Mouse (Mus musculus): ENCODE measurements around the gene Amer2. TPM values are rescaled to one million over a fixed set of nuclear protein-coding genes. Genes with fewer than 3 reads are reported as not detected.
"Not testable (repeated sequence)": the region's sequence is repeated elsewhere in the genome, so short reads cannot be mapped to it uniquely, and the experiment has no call there.

Gene Amer2
- total RNA-seq (2021) = 10 to 100 TPM; 37.3 to 40.8 TPM

DNA sequence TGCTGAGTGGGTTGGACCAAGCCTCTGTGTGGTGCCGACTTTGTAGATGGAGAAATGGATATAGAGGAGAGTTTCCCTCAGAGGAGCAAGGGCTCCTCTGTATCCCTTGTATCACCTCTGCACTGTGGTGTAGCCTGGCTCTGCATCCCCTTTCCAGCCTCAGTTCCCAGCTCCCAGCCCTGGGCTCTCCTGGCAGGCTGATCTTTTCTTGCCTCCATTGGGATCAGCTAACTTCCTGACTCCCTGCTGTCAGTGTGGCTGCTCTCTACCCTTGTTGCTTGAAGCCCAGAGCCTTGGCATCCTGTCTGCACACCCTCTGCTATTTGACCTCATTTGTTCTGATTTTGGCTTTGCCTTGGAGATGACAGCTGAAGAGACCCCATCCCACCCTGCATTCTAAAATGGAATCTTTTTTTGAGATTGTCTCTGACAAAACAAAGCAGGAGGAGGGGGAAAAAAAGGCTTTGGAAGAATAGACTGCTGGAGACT lies at the start of gene Amer2:
Gene Amer2 (plus strand): TSS at position 439 of the 489 bp plus-strand sequence.
- intact Hi-C loops (cut with DNase I) = no loop called here
- DNase-seq (ENCODE audit: extremely low spot score in 1 of 2, low spot score in 2 of 2) = peak in 1 of 2 experiments; percentile 23

DNA sequence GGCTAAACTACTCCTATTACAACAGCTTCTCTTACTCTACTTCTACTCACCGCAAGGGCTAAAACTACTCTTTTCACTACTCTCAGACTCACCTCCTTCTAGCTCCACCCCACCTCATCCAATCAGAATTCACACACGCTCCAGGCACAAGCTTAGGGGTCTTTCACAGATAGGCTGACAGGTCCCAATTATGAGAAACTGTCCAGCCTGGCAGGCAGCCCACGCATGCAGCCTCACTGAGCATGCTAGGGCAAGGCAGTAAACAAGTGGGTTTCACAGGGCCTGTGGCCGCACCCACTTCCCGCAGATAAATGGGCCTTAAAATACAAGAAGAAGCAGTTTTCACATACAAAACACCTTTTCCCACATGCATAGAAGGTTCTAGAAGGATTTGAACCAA lies 33.1 kb upstream of the Amer2 start:
- intact Hi-C loops (cut with DNase I) = not testable (repeated sequence)
- peak in 1 of 2 experiments; percentile 34 for DNase-seq (ENCODE audit: extremely low spot score in 1 of 2, low spot score in 2 of 2)

DNA sequence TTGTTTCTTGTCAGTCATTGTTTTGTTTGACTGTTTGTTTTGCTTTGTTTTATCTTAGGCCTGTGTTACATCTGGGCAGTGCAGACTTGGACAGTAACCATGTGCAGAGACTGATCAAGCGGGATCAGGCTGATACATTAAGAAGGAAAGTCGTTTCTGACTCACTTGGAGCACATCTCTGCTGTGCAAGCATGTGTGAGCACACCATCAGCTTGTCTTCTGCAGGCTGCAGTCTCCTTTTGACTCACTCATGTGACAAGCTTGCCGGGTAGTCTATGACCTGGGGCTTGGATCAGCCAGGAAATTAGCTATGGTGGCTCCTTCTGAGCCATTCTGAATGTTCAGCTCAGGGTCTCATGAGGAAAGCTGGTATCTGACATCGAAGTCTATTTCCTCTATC lies 32.5 kb upstream of the Amer2 start:
- intact Hi-C loops (cut with DNase I) = no loop called here

DNA sequence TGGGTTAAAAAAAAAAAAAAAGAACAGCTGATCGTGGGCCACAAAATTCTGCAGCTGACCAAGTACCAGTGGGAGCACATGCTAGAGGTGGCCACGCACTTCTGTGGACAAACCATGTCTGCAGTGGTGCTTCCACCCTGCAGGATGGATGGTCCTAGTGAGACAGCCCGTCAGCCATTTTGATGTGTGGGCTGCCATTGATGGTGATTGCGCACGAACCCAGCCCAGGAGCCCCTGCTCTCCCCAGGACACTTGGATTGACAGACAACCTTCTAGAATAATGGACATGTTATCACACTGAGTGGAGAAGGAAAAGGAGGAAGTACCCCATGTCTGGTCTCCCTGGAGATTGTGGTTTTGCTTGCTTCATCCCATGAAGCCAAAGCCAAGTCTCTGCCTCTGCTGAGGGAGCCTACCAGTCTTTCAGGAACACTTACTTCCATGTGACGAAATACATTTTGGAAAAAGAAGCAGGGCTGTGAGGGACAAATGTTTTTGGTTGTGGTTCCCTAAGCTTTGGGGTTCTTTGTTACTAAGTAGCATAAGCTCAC lies 27.7 kb upstream of the Amer2 start:
- intact Hi-C loops (cut with DNase I) = no loop called here
- DNase-seq (ENCODE audit: extremely low spot score in 1 of 2, low spot score in 2 of 2) = no peak

More for the DNA sequence above, 32.5 kb upstream of the Amer2 start:
- DNase-seq (ENCODE audit: extremely low spot score in 1 of 2, low spot score in 2 of 2) = no peak

DNA sequence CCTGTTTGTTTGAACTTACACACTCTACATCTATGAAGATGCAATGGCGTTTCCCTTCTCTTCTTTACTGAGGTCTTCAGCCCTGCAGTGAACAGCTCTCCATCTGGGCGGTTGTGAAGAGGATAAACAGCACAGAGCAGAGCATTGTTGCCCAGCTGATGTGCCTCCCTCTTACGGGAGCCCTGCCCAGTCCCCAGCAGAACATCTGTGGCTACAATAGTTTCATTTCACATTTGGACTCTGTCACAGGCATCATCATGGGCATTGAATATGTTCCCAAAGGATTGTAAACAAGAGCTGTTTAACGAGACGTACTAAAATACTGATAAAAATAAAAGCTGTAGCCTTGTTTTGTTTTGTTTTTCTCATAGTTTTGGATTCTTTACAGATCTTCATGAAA lies 14.7 kb upstream of the Amer2 start:
- intact Hi-C loops (cut with DNase I) = no loop called here
- no peak for DNase-seq (ENCODE audit: extremely low spot score in 1 of 2, low spot score in 2 of 2)

DNA sequence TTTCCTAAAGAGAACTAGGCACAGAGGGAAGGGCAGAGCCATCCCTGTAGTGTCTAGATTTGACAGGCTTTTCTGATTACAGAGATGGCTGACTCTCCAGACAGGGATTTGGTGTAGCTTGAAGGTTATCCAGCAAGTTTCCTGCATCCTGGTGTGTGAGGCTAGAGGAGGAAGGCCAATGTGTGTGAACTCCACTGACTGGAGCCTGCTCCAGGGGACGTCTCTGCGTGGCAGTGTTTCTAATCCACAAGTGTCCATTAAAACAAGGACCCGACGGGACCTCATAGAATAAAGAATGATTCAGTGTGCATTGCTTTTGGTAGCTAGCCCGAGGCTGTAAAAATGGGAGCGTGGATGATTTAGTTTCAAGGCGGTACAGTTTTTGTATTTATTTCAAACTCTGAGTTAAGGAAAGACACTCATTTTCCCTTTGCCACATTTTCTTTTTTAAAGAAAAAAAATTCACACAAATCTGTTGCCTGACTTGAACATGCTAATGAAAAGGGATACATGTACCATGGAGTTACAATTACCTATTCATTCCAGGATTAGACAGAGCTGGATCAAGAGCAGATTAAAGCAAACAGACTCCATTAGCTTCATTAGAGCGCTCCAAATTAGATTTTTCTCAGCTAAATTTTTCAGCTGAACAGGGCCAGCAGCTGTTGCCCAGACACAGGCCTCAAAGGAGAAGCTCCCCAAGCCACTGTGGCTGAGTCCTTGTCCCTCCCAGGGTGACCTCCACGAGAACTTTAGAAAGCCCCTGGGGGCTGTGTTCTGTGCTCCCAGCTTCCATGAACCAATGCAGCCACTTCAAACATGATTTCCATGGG lies 11.5 kb upstream of the Amer2 start:
- no peak for DNase-seq (ENCODE audit: extremely low spot score in 1 of 2, low spot score in 2 of 2)
- intact Hi-C loops (cut with DNase I) = loop anchor here (10.0 kb wide), 1 partner anchor 47 kb away; no protein-coding TSS in a partner anchor

DNA sequence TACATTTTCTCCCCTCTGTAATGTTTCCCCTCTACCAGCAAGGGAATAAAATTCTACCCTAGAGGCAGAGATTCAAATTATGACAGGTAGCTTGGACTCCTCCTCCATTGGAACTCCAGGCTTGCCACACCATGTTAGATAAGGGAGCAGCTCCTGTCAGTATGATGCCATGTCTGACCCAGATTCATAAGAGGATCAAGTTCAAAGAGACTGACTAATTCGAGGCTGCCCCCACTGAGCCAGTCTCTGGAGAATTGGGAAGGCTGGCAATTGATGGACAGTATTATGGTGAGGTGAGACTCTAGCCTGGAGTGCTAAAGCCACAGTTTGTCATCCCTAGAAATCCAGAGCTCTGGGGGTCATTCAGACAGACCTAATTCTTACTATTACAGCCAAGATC lies 6.3 kb upstream of the Amer2 start:
- DNase-seq (ENCODE audit: extremely low spot score in 1 of 2, low spot score in 2 of 2) = no peak
- intact Hi-C loops (cut with DNase I) = loop anchor here (10.0 kb wide), 1 partner anchor 52 kb away; no protein-coding TSS in a partner anchor

DNA sequence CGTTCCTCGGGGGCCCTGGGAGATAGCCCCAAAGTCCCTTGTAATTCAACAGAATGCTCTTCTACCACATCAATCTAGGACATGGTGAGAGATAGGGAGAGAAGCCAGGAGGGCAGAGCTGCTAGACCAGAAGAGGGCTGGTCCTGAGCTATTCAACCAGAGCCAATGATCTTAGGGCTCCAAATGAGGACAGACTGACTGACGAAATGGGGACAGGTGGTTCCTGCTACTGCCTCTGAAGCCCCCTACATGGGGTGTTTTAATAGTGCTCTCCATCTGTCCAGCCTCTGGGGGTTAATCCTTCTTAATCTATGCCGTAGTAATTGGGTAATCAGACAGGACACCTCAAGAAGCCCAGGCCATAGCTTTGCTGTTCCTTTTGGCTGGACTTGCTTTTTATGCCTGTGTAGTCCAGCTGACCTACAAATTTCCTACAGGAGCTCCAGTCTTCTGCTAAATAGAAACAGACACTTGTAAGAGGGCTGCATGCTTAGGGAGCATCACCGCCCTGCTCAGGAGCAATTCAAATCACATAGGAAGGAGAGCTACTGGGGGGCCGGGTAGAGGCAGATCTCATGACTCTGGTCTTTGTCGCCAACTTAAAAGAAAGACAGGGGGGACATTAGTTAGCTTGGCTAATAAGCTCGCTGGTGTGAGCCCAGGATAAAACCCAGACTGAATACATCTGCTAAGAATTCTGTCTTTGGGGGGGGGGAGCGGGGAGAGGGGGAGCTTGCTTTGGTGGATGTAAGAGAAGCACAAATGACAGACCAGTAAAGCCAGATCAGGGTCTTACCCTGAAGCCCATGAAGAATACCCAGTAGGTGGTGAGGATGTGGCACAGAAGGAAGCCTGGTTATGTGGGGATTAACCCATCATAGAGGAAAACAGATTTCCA lies 4.0 kb upstream of the Amer2 start:
- DNase-seq (ENCODE audit: extremely low spot score in 1 of 2, low spot score in 2 of 2) = no peak
- intact Hi-C loops (cut with DNase I) = loop anchor here (10.0 kb wide), 1 partner anchor 54 kb away; no protein-coding TSS in a partner anchor

DNA sequence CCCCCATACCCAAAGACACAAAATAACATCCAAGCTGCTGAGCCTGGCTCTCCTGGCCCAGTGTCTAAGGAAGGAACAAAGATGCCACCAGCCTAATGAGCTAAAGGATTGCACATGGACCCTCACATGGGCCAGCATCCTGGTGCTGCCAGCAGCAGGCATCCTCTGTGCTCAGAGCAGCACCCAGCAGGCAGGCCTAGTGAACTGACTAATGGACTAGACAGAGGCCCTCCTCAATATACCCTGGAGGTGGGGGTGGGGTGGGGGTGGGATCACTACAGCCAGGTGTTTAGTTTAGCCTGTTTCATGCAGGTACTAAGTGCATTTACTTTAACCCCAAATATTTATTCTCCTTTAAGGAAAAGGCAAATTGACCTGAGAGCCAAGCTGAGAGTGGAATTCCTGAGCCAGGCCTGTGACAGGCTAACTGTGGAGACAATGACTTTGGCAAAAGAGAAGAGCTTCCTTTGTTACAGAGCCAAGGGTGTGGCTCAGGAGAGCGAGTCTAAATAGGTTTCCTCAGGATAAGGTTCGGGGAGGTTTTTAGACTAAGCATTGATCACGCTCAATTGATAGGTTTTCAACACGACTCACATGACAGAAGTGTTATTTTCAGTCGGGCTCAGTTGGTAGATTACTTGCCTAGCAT lies 3.3 kb upstream of the Amer2 start:
- intact Hi-C loops (cut with DNase I) = loop anchor here (10.0 kb wide), 1 partner anchor 55 kb away; no protein-coding TSS in a partner anchor

DNA sequence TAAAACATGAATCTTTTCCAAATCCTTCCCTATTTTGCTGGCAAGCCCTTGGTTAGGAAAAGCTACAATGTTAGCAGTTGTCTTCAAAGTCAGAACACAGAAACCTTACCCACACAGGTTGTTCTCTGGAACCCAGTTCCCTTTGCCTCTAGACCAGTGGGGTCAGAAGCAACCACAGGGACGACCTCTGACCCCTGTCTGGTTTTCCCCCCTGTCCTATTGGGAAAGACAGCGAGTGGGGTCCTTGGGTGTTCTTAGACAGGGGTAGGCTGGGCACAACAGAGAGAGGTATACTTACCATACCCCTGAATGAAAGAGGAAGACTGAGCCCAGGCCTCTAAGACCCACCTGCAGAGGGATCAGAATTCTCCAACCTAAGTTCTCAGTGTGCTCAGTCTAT lies 4.0 kb downstream of the Amer2 start:
- intact Hi-C loops (cut with DNase I) = no loop called here
- no peak for DNase-seq (ENCODE audit: extremely low spot score in 1 of 2, low spot score in 2 of 2)

More for the DNA sequence above, 3.3 kb upstream of the Amer2 start:
- no peak for DNase-seq (ENCODE audit: extremely low spot score in 1 of 2, low spot score in 2 of 2)

DNA sequence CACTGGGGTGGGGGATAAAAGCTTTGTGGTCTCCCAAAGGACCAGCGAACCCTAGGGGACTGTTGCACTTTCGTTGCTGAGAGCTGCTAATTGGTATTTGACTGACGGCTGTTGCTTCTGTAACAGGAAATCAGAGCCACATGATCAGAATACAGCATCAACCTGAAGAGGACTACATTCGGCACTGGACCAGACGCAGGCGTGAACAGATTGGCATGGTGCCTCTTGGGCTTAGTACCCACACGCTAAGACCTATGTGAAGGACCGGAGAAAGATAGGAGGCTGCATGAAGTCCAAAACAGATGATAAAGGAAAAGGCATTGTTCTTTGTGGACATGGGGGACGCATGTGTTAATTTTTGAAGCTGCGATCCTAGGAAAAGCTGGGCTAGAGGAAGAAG lies 4.5 kb downstream of the Amer2 start:
- peak; percentile 52 to 57 for DNase-seq (ENCODE audit: extremely low spot score in 1 of 2, low spot score in 2 of 2)
- intact Hi-C loops (cut with DNase I) = no loop called here

DNA sequence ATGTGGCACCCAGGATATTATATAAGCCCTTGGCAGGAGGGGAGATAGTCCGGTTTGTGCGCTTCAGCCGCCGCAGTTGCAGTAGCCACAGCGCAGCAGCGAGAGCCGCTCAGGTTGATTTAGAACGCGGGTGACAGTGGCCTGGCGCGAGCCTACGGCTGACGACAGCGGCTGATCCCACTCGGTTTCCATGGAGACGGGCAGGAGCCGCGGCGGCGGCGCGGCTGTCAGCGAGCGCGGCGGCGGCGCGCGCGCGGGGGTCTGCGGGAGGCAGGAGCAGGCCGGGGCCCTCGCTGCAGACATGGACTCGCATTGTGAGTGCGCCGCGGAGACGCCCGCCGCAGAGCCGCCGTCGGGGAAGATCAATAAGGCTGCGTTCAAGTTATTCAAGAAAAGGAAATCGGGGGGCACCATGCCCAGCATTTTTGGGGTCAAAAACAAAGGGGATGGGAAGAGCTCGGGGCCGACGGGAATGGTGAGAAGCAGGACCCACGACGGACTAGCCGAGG lies 5.1 kb downstream of the Amer2 start:
- intact Hi-C loops (cut with DNase I) = no loop called here
- peak; percentile 90 to 91 for DNase-seq (ENCODE audit: extremely low spot score in 1 of 2, low spot score in 2 of 2)

DNA sequence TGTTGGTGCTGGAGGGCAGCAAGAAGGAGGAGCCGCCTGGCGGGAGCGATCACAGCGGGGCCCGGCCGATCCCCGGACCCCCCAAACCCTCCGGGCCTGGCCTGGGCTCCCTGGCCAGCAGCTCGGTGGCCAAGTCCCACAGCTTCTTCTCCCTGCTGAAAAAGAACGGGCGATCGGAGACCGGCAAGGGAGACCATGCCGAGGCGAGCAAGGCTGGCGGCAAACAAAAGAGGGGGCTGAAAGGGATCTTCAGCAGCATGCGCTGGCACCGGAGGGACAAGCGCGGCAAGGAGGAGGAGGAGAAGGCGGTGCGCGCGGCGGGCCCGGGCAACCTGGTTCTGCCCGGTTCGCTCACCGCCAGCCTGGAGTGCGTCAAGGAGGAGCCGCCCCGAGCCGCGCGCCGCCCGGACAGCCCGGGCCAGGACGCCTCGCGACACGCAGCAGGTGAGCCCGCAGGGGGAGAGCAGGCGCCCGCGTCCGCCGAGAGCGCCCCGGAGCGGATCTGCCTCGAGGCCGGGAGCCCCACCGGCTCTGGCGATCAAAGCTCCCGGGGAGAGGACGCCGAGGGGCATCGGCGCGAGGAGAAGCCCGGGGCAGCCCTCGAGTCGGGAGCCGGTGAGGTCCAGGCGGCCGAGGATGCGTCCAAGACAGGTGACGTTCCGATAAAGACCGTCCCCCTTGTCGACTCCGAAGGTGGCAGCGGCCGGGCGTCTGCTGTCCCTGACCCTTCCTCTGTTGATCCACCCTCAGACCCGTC lies 5.7 kb downstream of the Amer2 start:
- intact Hi-C loops (cut with DNase I) = no loop called here
- DNase-seq (ENCODE audit: extremely low spot score in 1 of 2, low spot score in 2 of 2) = peak; percentile 39 to 70

DNA sequence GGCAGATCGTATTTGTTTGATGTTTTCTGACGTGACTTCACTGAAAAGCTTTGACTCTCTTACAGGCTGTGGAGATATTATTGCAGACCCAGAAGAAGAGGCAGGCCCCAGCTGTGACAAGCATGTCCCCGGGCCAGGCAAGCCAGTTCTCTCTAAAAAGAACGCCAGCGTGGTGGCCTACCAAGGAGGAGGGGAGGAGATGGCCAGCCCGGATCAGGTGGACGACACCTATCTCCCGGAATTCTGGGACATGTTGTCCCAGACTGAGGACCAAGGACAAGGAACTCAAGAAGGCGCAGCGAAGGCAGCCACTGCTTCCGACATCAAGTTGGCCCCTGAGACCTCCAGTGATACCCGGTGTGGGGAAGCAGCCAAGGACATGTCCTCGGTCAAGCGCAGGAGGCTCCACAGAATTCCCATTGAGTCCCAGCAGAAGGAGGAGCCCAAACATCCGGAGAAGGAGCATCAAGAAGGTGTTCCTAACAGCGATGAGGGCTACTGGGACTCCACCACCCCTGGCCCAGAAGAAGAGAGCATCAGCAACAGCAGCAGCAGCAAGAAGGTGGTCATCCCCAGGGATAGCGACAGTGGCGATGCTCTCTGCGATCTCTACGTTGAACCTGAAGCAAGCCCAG lies 6.4 kb downstream of the Amer2 start:
- peak in 1 of 2 experiments; percentile 39 for DNase-seq (ENCODE audit: extremely low spot score in 1 of 2, low spot score in 2 of 2)
- intact Hi-C loops (cut with DNase I) = no loop called here

DNA sequence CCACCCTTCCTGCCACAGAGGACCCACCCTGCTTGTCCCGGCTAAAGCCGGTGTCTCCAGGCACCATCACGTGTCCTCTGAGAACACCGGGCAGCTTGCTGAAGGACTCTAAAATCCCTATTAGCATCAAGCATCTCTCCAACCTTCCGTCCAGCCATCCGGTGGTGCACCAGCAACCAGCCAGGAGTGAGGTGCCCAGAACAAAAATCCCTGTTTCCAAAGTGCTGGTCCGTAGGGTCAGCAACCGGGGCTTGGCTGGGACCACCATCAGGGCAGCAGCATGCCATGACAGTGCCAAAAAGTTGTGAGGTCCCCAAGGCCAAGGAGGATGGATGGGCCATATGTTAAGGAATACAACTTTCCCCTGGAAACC lies 6.9 kb downstream of the Amer2 start:
- no peak for DNase-seq (ENCODE audit: extremely low spot score in 1 of 2, low spot score in 2 of 2)
- intact Hi-C loops (cut with DNase I) = loop anchor here (5.0 kb wide), 1 partner anchor 78 kb away; no protein-coding TSS in a partner anchor

DNA sequence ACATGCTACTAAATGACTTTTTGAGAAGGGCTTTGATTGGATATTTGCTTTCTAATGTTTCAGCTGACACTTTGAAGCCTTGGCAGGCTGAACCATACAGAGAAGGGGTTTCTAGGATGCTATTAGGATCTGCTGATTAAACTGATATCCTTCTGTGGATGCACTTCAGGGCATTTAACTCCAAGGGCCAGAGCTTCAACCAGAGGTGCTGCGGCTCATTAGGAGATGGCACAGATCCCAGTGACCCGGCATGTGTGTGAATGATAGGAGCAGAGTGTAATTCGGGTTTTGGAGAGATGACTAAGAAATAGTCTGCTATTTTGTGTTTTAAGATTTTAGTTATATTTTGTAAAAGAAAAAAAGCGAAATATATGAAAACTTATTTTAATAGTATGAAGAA lies 8.6 kb downstream of the Amer2 start:
- intact Hi-C loops (cut with DNase I) = loop anchor here (5.0 kb wide), 1 partner anchor 79 kb away; no protein-coding TSS in a partner anchor
- no peak for DNase-seq (ENCODE audit: extremely low spot score in 1 of 2, low spot score in 2 of 2)

DNA sequence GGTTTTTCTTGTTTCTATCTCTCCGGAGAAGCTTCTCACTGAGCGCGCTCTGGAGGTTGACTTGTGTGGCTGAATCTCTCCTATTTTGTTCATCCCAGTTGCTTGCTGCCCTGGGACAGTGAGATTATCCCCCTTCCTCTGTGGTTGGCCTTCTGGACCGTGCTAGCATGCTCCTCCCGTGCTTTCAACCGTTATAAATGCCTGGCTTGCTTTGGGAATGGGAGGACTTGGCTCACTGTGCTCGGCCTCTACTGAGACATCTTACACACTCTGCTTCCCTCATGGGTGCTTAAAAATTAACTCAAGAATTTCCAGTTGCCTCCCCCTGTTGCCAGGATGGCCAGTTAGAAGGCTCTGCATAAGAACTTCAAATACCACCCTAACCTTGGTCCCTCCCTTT lies 10.8 kb downstream of the Amer2 start:
- no peak for DNase-seq (ENCODE audit: extremely low spot score in 1 of 2, low spot score in 2 of 2)
- intact Hi-C loops (cut with DNase I) = loop anchor here (5.0 kb wide), 1 partner anchor 82 kb away; no protein-coding TSS in a partner anchor
